In the genomic region with DNA sequence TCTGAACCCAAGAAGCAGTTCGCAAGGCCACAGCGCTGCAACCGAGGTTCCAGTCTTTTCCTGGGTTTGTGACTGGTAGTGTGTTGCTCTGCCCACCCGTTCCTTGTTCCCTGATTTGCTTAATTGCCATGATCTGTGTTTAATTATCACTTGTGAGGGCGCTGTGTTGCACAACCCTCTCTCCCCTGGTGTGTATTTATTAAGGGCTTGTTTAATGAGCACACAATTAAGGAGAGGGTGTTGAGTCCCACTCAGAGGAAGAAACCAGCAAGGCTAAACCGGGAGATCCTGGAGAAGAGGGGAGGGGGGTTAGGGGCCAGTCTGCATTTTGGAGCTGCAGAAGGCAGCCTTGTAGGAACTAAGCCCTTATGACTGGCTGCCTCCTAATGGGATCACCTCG, we compare ENCODE assay signal across 15 mouse cellular contexts. TPM values are rescaled to one million over a fixed set of nuclear protein-coding genes. Genes with fewer than 3 reads are reported as not detected.
"Had no signal": no experiment of that assay in that cellular context is flagged by ENCODE, and none has a peak within 500 bp of the region (broad histone marks: within the 10 kb centered on the region; RNA-seq: fewer than 3 reads in every experiment).

No protein-coding gene starts in this region.

- H3K4me3 ChIP-seq: limb, embryonic 15.5 days; liver, embryonic 12.5 days had no signal

- DNase-seq: kidney, adult 8-10 months; kidney, postnatal 10 days; left cerebral cortex, postnatal 4 days; lung, embryonic 14.5 days; lung, postnatal 10 days; lung, postnatal 4 days; thymus, adult 18-20 months; thymus, postnatal 25 days had no signal

- H3K36me3 ChIP-seq: limb, embryonic 15.5 days; liver, embryonic 12.5 days had no signal

- H3K9me3 ChIP-seq: limb, embryonic 15.5 days; liver, embryonic 12.5 days had no signal

- ATAC-seq: liver, embryonic 12.5 days; midbrain, embryonic 16.5 days had no signal

- H3K27ac ChIP-seq: limb, embryonic 15.5 days; liver, embryonic 12.5 days had no signal

- H3K9ac ChIP-seq: limb, embryonic 15.5 days; liver, embryonic 12.5 days; lung, embryonic 14.5 days had no signal

- H3K4me2 ChIP-seq: limb, embryonic 15.5 days; liver, embryonic 12.5 days; lung, embryonic 14.5 days; midbrain, embryonic 11.5 days had no signal

RNA-seq across cellular contexts. Expression of a gene that starts 2.8 kb away (rescaled TPM):
- polyA plus RNA-seq: lung, embryonic 14.5 days; stomach, embryonic 14.5 days had no signal

RNA-seq across cellular contexts. Expression of a gene that starts 40.9 kb away (rescaled TPM):
- polyA plus RNA-seq: large intestine, adult 2 months; midbrain, embryonic 11.5 days; neural tube, embryonic 14.5 days; stomach, embryonic 14.5 days had no signal
